18 mouse cellular contexts compared by ENCODE assay signal in the genomic region with DNA sequence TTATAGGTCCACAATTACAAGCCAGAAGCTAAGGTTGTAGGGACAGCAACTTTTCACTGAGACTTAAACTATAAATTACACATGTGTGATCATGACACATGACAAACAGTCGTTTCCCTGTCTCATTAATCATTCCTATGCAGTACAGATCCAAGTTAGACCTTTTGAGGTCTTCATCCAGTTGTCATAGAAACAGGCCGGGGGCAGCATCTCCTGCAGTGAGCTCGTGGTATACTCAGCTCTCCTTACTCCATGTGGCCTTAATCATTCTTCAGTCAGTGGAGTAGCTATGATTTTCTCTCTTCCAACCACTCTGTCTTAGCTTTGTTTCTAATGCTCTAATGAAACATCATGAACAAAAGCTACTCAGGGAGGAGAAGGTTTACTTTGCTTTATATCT.
"Had no signal": no experiment of that assay in that cellular context is flagged by ENCODE, and none has a peak within 500 bp of the region (broad histone marks: within the 10 kb centered on the region; RNA-seq: fewer than 3 reads in every experiment).

No protein-coding gene starts in this region.

- H3K4me2 ChIP-seq: liver, embryonic 12.5 days; lung, embryonic 14.5 days; neural tube, embryonic 13.5 days; neural tube, embryonic 15.5 days; stomach, embryonic 15.5 days had no signal

- DNase-seq: lung, adult 18-20 months; lung, embryonic 14.5 days; lung, postnatal 10 days; lung, postnatal 4 days; retina, postnatal 1 day; right cerebral cortex, adult 18-20 months; right cerebral cortex, postnatal 25 days; right cerebral cortex, postnatal 4 days; thymus, adult 2 months; thymus, postnatal 25 days; thymus, postnatal 4 days had no signal

- H3K4me1 ChIP-seq: stomach, embryonic 15.5 days had no signal

- ATAC-seq: liver, embryonic 12.5 days had no signal

- H3K9ac ChIP-seq: liver, embryonic 12.5 days; liver, embryonic 14.5 days; lung, embryonic 14.5 days; neural tube, embryonic 13.5 days; neural tube, embryonic 15.5 days; stomach, embryonic 15.5 days had no signal

- H3K27ac ChIP-seq: liver, embryonic 12.5 days; liver, embryonic 14.5 days; neural tube, embryonic 13.5 days; neural tube, embryonic 15.5 days; stomach, embryonic 15.5 days; stomach, postnatal 0 days had no signal

- H3K9me3 ChIP-seq: liver, embryonic 12.5 days; neural tube, embryonic 13.5 days; neural tube, embryonic 15.5 days; stomach, embryonic 15.5 days had no signal

- H3K36me3 ChIP-seq: liver, embryonic 12.5 days; neural tube, embryonic 13.5 days; neural tube, embryonic 15.5 days; stomach, embryonic 15.5 days had no signal

- H3K27me3 ChIP-seq: liver, embryonic 12.5 days; neural tube, embryonic 13.5 days; neural tube, embryonic 15.5 days; stomach, embryonic 15.5 days had no signal

- H3K4me3 ChIP-seq: liver, embryonic 12.5 days; myocyte; neural tube, embryonic 13.5 days; neural tube, embryonic 15.5 days; stomach, embryonic 15.5 days had no signal
